Mouse (Mus musculus) macrophage (primary cell): Measurements from ENCODE around the gene Gng7. TPM values are rescaled to one million over a fixed set of nuclear protein-coding genes. Genes with fewer than 3 reads are reported as not detected.
A peak's percentile ranks its signal among the peaks of the same experiment; 100 is the strongest.

ENCODE experiments used
- H3K27ac ChIP-seq: fragments of 350-480 bp; formaldehyde crosslinking; 2 replicates; pipeline ENCODE4 v1.9.0; 2021
- H3K36me3 ChIP-seq: fragments of 350-480 bp; formaldehyde crosslinking; 2 replicates; pipeline ENCODE4 v1.9.0; 2021; ENCODE audit errors: inconsistent target
- H3K4me3 ChIP-seq: fragments of 350-480 bp; formaldehyde crosslinking; 2 replicates; pipeline ENCODE4 v1.9.0; 2021; ENCODE audit errors: inconsistent target
- H3K79me2 ChIP-seq: fragments of 350-480 bp; formaldehyde crosslinking; 2 replicates; pipeline ENCODE4 v1.9.0; 2021; ENCODE audit errors: inconsistent target
- WGBS: methylation state at CpG from one replicate; pipeline ENCODE4 v1.1.7; 2026; ENCODE audit warnings: inconsistent platforms; ENCODE audit not compliant: missing documents; 5-methylcytosine and 5-hydroxymethylcytosine counted together
- polyA plus RNA-seq: library from polyadenylated mRNA; stranded (reverse); fragments of 250-400 nt; gene quantifications from 3 replicates; pipeline ENCODE4 v1.2.4, GENCODE M21; 2018; ENCODE audit warnings: inconsistent platforms

Gene Gng7
- polyA plus RNA-seq, 1 experiment from 2014 or later: 0.93 TPM

DNA sequence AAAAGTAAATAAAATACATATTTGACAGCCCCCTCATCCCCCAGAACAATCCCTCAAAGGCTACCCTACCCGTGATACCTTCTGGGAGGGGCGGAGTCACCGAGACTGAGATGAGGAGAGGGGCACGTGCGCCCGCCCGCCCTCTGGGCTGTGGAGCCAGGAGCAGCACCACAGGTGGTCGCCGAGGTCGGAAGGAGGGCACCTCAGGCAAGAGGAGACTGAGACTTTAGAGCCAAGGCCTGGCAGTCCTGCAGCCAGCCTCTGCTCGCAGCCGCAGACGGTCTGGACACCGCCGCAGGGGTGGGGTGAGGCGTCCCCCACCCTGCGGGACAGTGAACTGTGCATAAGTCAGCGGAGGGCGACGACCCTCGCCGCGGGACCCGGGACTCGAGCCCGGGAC is 83.0 kb downstream of the Gng7 start:
- H3K36me3 ChIP-seq: no peaks in the 10 kb centered on the region
- 17% methylated on average over 26 of the region's 26 CpGs for WGBS

DNA sequence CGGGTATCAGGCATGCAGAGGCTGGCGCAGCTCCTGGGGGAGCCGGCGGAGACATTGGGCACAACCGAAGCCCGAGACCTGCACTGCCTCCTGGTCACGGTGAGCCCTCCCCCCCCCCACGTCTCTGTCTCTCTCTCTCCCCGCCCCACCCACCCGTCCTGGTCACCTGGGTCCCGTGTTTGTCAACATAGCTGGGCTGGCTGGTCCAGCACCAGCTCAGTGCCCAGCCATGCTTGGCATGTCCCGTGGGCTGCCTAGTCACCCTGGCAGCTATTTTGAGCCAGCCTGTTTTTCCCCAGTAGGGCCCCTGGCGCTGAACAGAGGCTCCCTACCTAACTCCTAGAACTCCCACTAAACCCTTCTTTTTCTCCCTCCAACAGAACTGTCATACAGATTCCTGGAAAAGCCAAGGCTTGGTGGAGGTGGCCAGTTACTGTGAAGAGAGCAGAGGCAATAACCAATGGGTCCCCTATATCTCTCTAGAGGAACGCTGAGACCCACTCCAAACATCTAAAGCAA is 83.5 kb downstream of the Gng7 start:
- H3K4me3 ChIP-seq: peak overlapping the region; percentile 86
- peak overlapping the region; percentile 82 for H3K27ac ChIP-seq
- no peaks in the 10 kb centered on the region for H3K36me3 ChIP-seq
- 29% methylated on average over 11 of the region's 14 CpGs for WGBS
- peaks cover 22% of the 10 kb centered on the region for H3K79me2 ChIP-seq

More for the DNA sequence above, 83.0 kb downstream of the Gng7 start:
- H3K79me2 ChIP-seq: peaks cover 22% of the 10 kb centered on the region
- peak overlapping the region; percentile 82 for H3K27ac ChIP-seq
- peak overlapping the region; percentile 86 for H3K4me3 ChIP-seq

DNA sequence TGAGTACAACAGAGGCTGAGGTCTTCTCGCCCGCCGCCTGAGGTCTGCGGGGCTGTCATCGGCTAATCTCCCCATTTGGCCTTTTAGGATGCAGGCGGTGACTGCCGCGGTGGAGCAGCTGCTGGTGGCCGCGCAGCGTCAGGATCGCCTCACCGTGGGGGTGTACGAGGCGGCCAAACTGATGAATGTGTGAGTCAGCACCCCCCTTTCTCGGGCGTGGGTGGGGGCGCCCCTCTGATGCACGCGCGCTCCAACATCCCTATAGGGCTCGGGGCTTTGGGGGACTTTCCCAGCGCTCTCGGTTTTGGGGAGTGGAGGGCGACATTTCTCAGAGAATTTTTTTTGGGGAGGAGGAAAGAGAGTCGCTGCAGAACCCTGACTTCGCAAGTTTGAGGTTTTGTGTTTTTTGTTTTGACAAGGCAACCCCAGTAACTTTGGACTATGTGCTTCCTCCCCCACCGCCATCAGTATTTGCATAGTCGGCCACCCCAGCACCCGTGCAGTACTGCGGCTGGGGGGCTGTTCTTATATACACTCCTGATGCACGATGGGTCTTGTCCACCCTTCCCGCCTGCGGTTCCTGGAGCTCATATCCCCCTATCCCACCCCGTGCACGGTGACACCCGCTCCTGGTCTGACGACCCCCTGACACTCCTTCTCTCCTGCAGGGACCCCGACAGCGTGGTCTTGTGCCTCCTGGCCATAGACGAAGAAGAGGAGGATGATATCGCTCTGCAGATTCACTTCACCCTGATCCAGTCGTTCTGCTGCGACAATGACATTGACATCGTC is 84.2 kb downstream of the Gng7 start:
- H3K27ac ChIP-seq: peak overlapping the region; percentile 82
- peaks cover 22% of the 10 kb centered on the region for H3K79me2 ChIP-seq
- no peaks in the 10 kb centered on the region for H3K36me3 ChIP-seq
- H3K4me3 ChIP-seq: peak overlapping the region; percentile 86
- WGBS: 5% methylated on average over 42 of the region's 45 CpGs

DNA sequence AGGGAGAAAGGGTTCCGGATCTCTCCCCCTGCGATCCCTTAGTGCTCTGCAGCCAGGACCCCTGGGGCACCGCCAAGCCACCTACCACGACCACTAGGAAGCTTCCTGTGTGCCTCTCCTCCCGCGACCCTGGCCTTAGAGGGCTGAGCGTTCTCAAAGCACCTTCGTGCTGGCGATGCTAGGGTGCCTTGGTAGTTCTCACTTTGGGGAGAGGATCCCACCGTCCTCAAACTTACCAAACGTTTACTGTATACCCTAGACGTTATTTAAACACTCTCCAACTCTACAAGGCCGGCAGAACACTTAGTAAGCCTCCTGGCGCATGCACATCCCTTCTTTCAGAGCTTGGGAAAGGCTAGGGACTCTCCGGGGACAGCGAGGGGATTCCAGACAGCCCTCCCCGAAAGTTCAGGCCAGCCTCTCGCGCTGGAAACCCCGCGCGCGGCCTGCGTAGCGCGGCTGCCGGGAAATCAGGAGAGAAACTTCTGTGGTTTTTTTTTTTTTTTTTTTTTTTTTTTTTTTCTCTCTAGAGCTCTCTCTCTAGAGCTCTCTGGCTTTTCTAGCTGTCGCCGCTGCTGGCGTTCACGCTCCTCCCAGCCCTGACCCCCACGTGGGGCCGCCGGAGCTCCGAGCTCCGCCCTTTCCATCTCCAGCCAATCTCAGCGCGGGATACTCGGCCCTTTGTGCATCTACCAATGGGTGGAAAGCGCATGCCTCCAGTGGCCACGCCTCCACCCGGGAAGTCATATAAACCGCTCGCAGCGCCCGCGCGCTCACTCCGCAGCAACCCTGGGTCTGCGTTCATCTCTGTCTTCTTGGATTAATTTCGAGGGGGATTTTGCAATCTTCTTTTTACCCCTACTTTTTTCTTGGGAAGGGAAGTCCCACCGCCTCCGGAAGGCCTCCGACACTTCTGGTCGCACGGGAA is 85.2 kb downstream of the Gng7 start, which contains the start of gene Gadd45b:
TSS of gene Gadd45b (plus strand) at position 775 of the 928 bp plus-strand sequence.
- Histone ChIP-seq H3K27ac (peak within 1 kb of the TSS; percentile 86), H3K79me2 (peaks cover 22% of the 10 kb centered on the region), H3K4me3 (peak within 1 kb of the TSS; percentile 86), H3K36me3 (no peaks in the 10 kb centered on the region)
- WGBS: under 1% methylated on average over 50 of the region's 56 CpGs

DNA sequence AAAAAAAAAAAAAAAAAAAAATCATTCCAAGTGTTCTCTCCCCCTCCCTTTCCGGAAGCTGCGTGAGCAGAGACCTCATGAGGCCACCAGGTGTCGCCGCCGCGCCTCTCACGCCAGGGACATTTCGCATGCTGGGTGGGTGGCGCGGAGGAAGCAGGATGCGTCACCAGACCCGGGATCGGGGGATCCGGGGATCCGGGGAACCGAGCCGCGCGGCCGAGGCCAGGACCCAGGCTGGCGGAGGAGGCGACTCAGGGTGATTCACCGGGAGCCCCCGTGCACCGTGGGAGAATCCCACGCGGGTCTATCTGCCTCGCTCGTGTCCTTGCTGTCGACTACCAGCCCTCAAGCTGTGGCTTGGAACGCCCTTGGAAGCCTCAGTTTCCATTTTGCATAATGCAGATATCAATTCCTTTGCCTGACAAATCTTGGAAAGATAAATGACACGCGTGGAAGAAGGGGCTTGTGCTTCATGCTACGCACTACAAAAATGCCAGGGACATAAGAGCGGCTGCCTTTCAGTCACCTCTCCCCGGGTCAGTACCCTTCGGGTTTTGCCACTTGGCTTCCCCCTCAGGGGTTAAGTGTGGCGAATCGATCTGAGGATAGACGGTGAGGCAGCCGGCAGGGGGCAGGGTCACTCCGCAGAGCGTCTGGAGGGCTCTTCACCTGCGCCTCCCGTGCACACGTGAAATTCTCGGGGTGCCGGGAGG is 86.0 kb downstream of the Gng7 start:
- Histone ChIP-seq H3K4me3 (peak overlapping the region; percentile 46), H3K36me3 (no peaks in the 10 kb centered on the region), H3K27ac (peak overlapping the region; percentile 86), H3K79me2 (peaks cover 22% of the 10 kb centered on the region)
- under 1% methylated on average over 47 of the region's 48 CpGs for WGBS

DNA sequence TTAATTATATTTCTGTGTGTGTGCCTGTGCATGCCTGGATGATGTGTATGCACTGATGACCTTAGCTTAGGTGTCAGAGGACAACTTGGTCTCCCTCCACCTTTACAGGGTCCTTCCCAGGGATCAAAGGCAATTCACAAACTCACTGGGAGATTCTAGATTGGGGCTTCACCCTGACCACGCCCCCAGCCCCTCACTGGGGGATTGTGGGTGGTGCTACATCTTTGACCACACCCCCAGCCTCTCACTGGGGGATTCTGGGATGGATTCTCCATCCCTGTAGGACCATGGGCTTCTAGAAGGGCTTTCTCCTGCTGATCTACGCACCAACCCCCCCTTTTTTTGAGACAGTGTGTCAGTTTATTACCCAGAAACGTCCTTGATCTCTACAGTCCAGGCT is 89.3 kb downstream of the Gng7 start:
- WGBS: 67% methylated on average over 3 of the region's 3 CpGs
- Histone ChIP-seq H3K4me3 (no peak overlapping the region), H3K27ac (no peak overlapping the region), H3K36me3 (no peaks in the 10 kb centered on the region), H3K79me2 (peaks cover 6% of the 10 kb centered on the region)

DNA sequence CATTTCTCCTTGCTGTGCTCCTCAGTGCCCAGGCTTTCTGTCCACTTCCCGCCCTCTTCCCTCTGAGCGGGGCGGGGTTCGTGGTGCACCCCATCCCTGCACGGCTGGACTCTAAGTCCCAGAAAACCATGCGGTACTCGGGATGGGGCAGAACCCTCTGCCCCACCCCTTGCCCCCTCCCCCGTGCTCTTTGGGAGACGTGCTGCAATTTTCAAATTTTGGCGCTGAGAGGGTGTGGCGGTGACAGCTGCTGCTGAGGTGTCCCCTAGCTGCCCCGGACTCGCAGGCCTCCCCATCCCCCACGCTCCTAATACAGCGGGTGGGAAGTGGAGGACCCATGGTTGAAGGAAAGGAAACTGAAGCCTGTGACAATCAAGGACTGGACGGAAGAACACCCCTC is 92.8 kb downstream of the Gng7 start:
- H3K4me3 ChIP-seq: peak overlapping the region; percentile 26
- 14% methylated on average over 16 of the region's 16 CpGs for WGBS
- H3K79me2 ChIP-seq: peaks cover 9% of the 10 kb centered on the region
- H3K36me3 ChIP-seq: no peaks in the 10 kb centered on the region
- H3K27ac ChIP-seq: peak overlapping the region; percentile 53

DNA sequence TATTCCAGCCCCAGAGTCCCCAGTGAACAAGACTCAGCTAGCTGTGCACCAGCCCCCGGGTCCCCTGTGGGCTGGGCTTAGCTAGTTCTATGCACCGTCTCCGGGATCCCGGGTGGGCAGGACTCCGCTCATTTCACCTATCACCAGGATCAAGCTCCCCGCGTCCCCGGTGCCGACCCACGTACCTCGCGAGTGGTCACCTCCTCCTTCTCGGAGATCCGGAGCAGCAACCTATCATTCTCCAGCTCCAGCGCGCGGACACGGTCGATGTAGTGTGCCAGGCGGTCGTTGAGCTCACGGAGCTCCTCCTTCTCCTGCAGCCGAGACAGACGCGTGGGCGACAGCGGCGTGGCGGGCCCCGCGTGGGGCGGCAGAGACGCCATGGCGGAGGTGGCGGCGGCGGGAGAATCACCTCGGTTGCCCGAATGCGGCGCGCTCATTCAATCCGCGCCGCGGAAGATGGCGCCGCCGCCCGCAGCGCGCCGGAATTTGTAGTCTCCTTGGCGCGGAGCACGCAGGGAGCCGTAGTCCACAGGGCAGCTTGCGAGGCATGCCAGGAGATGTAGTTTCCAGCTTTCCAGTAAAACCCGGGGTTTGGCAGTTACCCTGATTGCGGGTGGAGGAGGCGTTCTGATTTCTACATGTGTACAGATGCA is 96.8 kb downstream of the Gng7 start, which contains the start of gene Lmnb2:
TSS of gene Lmnb2 (minus strand) at position 467 of the 656 bp plus-strand sequence.
- WGBS: under 1% methylated on average over 54 of the region's 61 CpGs
- Histone ChIP-seq H3K79me2 (peaks cover 46% of the 10 kb centered on the region), H3K4me3 (peak within 1 kb of the TSS; percentile 98), H3K27ac (peak within 1 kb of the TSS; percentile 28; the same call in 1 of the 2 replicates), H3K36me3 (no peaks in the 10 kb centered on the region)

DNA sequence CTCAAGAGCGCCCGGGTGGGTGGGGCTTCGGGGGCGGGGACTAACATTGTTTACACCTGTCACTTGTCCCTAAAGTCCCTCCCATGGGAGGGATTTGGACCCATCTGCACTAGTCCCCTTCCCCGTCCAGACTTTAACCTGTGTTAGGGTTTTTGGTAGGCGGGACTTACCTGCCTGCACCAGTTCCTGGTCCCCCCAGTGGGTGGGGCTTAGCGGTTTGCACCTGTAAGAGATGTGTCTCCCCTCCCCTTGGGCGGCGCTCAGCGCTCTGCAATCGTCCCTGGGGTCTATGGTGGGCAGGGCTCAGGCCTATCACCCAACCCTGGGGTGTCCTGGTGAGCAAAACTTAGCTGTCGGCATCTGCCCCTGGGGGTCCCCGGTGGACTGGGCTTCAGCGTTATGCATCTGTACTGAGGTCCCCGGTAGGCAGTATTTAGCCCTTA is 97.4 kb downstream of the Gng7 start:
- H3K79me2 ChIP-seq: peaks cover 49% of the 10 kb centered on the region
- peak overlapping the region; percentile 98 for H3K4me3 ChIP-seq
- H3K36me3 ChIP-seq: no peaks in the 10 kb centered on the region
- peak overlapping the region; percentile 28; the same call in 1 of the 2 replicates for H3K27ac ChIP-seq
- 2% methylated on average over 15 of the region's 15 CpGs for WGBS

DNA sequence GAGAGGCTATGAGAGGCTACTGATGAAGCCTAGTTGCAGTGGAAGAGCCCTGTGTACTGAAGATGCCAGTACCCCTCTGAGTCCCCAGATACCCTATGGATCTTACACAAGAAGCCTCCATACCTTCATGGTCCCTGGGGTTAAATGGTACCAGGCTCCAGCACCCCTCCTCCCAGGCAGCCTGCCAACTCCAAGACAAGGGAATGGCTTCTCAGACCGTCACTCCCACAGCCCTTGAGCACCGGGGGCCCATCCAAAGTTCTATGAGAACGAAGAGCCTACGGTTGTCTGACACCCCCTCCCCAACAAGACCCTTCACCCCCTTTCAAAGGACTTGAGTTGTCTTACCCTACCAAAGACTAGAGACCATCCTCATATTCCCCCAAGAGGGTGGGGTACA is 99.0 kb downstream of the Gng7 start:
- 88% methylated on average over 4 of the region's 4 CpGs for WGBS
- no peak overlapping the region for H3K4me3 ChIP-seq
- peaks cover 49% of the 10 kb centered on the region for H3K79me2 ChIP-seq
- H3K27ac ChIP-seq: no peak overlapping the region
- H3K36me3 ChIP-seq: no peaks in the 10 kb centered on the region

DNA sequence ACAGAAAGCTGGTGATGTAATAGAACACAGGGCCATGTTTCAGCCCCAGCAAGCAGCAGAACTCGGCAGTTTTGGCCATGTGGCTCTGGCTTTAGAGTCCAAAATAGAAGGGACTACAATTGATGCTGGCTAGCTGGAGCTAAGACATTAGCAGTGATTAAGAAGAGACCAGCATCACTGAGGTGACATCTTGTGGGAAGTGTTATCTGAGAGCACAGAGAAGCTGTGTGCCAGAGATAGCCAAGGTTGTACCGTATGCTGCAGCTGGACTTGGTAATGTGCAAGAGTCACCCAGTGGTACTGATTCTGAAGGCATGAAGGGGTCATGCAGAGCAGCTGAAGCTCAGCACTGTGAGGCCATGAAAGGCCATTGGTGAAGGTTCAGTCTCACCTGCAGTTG is 99.5 kb downstream of the Gng7 start:
- 77% methylated on average over 2 of the region's 2 CpGs for WGBS

DNA sequence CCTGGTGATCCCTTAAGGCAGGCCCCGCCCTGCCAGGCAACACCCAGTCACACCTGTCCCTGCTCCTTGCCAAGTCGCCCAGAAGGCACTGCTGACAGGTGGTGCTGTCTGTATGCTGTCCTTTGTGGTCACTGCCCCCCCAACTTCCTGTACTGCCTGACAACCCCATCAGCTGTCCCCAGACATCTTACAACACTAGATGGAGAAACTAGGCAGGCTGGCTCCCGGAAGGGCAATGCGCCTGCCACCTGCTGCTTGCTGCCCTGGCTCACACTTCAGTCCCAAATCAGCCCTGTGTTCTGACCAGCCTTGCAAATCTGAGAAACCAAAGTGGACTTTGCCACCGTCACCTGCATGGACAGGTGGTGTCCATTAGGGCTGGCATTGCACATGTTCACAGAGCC is 100.5 kb downstream of the Gng7 start:
- WGBS: 85% methylated on average over 5 of the region's 5 CpGs
- Histone ChIP-seq H3K36me3 (peaks cover 5% of the 10 kb centered on the region; the same call in 1 of the 2 replicates), H3K27ac (no peak overlapping the region), H3K4me3 (no peak overlapping the region), H3K79me2 (peaks cover 49% of the 10 kb centered on the region)

More for the DNA sequence above, 99.5 kb downstream of the Gng7 start:
- no peaks in the 10 kb centered on the region for H3K36me3 ChIP-seq
- H3K27ac ChIP-seq: no peak overlapping the region
- H3K79me2 ChIP-seq: peaks cover 49% of the 10 kb centered on the region
- H3K4me3 ChIP-seq: no peak overlapping the region

DNA sequence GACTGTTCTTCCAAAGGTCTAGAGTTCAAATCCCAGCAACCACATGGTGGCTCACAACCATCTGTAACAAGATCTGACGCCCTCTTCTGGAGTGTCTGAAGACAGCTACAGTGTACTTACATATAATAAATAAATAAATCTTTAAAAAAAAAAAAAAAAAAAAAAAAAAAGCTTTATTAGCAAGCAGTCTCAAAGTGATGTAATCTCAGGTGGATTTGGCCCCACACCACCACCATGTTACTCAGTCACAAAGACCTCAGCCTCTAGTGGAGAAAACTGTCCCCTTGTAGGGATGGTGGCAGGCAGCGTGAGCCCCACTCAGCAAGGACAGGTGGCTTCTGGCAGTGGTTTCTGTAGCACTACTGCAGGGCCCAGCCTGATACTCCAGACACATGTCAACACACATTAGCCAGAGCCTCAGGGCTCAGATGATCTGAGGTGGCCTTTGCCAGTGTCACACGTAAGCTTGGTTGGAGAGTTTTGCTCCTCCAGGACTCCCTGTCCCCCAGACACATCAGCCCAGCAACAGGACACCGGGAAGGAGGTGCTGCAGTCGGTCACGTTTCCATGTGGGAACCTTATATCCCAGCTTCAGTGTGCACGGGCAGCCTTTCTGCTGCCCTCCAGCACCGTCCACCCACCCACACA is 101.3 kb downstream of the Gng7 start:
- 93% methylated on average over 7 of the region's 8 CpGs for WGBS
- peaks cover 49% of the 10 kb centered on the region for H3K79me2 ChIP-seq
- no peak overlapping the region for H3K27ac ChIP-seq
- H3K36me3 ChIP-seq: peaks cover 10% of the 10 kb centered on the region; the same call in 1 of the 2 replicates
- no peak overlapping the region for H3K4me3 ChIP-seq
